Mouse (Mus musculus) stomach, postnatal 0 days (tissue): Measurements from ENCODE around the gene Nlk. TPM values are rescaled to one million over a fixed set of nuclear protein-coding genes. Genes with fewer than 3 reads are reported as not detected.

ENCODE experiments used
- ATAC-seq: fragments of 200-750 bp; cut with Nextera tagmentation; 2 replicates; pipeline ENCODE4 v1.8.0; 2017; ENCODE audit not compliant: low FRiP score, low TSS enrichment
- DNase-seq: peaks from one replicate; pipeline ENCODE4 v3.0.0-alpha.2; 2016; ENCODE audit warnings: low spot score
- H3K27ac ChIP-seq: fragments of 300-500 bp; sonication (generic); replicated peaks from 2 replicates; pipeline ENCODE4 v1.5.1; 2014; ENCODE audit warnings: mild to moderate bottlenecking, control low read depth
- H3K27me3 ChIP-seq: fragments of 300-500 bp; sonication (generic); 2 replicates; pipeline ENCODE4 v1.6.1; 2014; ENCODE audit warnings: low read length; ENCODE audit not compliant: control insufficient read depth, insufficient read depth
- H3K36me3 ChIP-seq: fragments of 300-500 bp; sonication (generic); 2 replicates; pipeline ENCODE4 v1.6.1; 2014; ENCODE audit warnings: low read length, mixed read lengths; ENCODE audit not compliant: control insufficient read depth, insufficient read depth
- H3K4me1 ChIP-seq: fragments of 300-500 bp; sonication (generic); replicated peaks from 2 replicates; pipeline ENCODE4 v1.6.1; 2014; ENCODE audit warnings: antibody characterized with exemption; ENCODE audit not compliant: control insufficient read depth, insufficient read depth
- H3K4me2 ChIP-seq: fragments of 300-500 bp; sonication (generic); replicated peaks from 2 replicates; pipeline ENCODE4 v1.6.1; 2014; ENCODE audit warnings: low read depth, mild to moderate bottlenecking, control low read depth, moderate library complexity
- H3K4me3 ChIP-seq: fragments of 300-500 bp; sonication (generic); 2 replicates; pipeline ENCODE4 v1.5.1; 2014; ENCODE audit warnings: low read depth, low read length, control low read depth
- H3K9ac ChIP-seq: fragments of 300-500 bp; sonication (generic); 2 replicates; pipeline ENCODE4 v1.6.1; 2014; ENCODE audit warnings: mild to moderate bottlenecking, low read length, control low read depth, mixed read lengths
- H3K9me3 ChIP-seq: fragments of 300-500 bp; sonication (generic); 2 replicates; pipeline ENCODE4 v1.6.1; 2016; ENCODE audit warnings: low read length; ENCODE audit not compliant: control insufficient read depth
- CTCF ChIP-seq: IDR thresholded peaks from 2 replicates; pipeline ENCODE4 v1.5.1; 2016; ENCODE audit warnings: antibody characterized with exemption, low read depth, mild to moderate bottlenecking, moderate library complexity
- EP300 ChIP-seq: optimal IDR thresholded peaks from 2 replicates; pipeline ENCODE3; 2016; ENCODE audit warnings: antibody characterized with exemption
- WGBS: fragments of 180-500 bp; shearing (Covaris S2); extraction: QIAGEN DNeasy Blood & Tissue Kit; methylation state at CpG from one replicate; pipeline ENCODE4 v1.1.7; 2014; 5-methylcytosine and 5-hydroxymethylcytosine counted together
- polyA plus RNA-seq: library from polyadenylated mRNA; unstranded; fragments of >200 nt; fragmentation: Nextera tagmentation; extraction: Ambion mirVana; gene quantifications from 2 replicates; pipeline ENCODE4 v1.2.1, GENCODE M21; 2015

The Nlk gene
- polyA plus RNA-seq, 1 experiment from 2014 or later, result 9.9 TPM

DNA sequence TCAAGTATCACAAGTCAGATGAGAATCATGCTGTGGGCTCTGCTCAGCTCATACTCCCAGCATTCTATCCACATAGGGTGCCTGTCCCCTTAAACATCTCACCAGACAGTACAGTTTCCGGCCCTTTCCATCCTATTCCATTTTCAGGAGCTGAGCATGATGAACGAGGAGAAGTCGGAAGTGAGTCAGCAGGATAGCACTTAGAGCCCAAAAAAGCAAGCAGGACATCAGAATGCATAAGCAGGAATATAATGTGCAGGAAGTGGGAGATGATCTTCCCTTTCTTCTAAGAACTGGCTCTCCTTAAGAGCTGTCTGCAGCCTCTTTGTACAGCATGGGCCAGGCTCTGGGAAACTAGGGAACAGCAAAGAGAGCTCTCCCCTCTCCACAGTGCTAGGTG is 5.1 kb upstream of the Nlk start:
- Histone ChIP-seq H3K36me3 (no peaks in the 10 kb centered on the region), H3K4me1 (no peaks in the 10 kb centered on the region), H3K9ac (no peak overlapping the region), H3K27me3 (no peaks in the 10 kb centered on the region), H3K4me2 (no peak overlapping the region), H3K9me3 (no peaks in the 10 kb centered on the region), H3K4me3 (no peak overlapping the region), H3K27ac (no peak overlapping the region)
- no peak for TF ChIP-seq EP300
- TF ChIP-seq CTCF, result no peak
- DNase-seq (no peak), ATAC-seq (no peak)
- 57% methylated on average over 3 of the region's 3 CpGs for WGBS

- Histone ChIP-seq H3K27ac (no peak overlapping the region), H3K4me2 (peak overlapping the region; percentile 37), H3K27me3 (no peaks in the 10 kb centered on the region), H3K4me1 (0 out of 2 replicates have a peak, but pooled peaks cover 3% of the 10 kb centered on the region), H3K9me3 (no peaks in the 10 kb centered on the region), H3K36me3 (no peaks in the 10 kb centered on the region), H3K4me3 (peak overlapping the region; percentile 88), H3K9ac (no peak overlapping the region)
- DNase-seq (peak; percentile 89), ATAC-seq (peak; percentile 90)
- no peak for TF ChIP-seq CTCF
- no peak for TF ChIP-seq EP300
- under 1% methylated on average over 12 of the region's 12 CpGs for WGBS
These were observed 589 bp upstream of the Nlk start for GRCm38 (mm10) chr11:78697753-78698171.

DNA sequence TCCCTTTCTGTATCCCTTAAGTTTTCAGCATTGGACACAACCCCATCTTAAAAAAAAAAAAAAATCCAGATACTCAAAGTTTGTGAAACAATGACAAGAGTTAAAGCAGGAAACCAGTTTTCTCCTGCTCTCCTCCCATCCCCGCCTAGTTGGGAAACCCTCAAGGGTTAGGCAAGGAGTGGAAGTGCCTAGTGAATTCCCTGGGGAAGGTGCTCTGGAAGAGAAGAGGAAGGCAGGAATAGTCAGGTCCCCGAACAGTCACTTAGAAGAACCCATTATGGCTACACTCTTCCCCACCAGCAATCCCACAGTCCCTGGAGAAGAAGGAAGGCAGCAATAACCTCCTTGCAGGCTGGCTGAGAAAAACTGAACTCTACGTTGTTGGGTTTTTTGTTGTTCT is 2.9 kb downstream of the Nlk start:
- no peak for ATAC-seq
- TF ChIP-seq CTCF (no peak), EP300 (no peak)
- H3K27me3 ChIP-seq, result no peaks in the 10 kb centered on the region
- no peaks in the 10 kb centered on the region for H3K36me3 ChIP-seq
- no peak overlapping the region for H3K4me2 ChIP-seq
- H3K27ac ChIP-seq, result no peak overlapping the region
- DNase-seq, result no peak
- no peak overlapping the region for H3K9ac ChIP-seq
- 61% methylated on average over 3 of the region's 3 CpGs for WGBS
- H3K4me3 ChIP-seq, result no peak overlapping the region
- 0 out of 2 replicates have a peak, but pooled peaks cover 3% of the 10 kb centered on the region for H3K4me1 ChIP-seq
- no peaks in the 10 kb centered on the region for H3K9me3 ChIP-seq

- no peak for DNase-seq
- Histone ChIP-seq H3K9ac (no peak overlapping the region), H3K27ac (no peak overlapping the region), H3K4me2 (no peak overlapping the region), H3K4me1 (0 out of 2 replicates have a peak, but pooled peaks cover 3% of the 10 kb centered on the region), H3K9me3 (no peaks in the 10 kb centered on the region), H3K36me3 (no peaks in the 10 kb centered on the region), H3K27me3 (no peaks in the 10 kb centered on the region), H3K4me3 (no peak overlapping the region)
- WGBS, result 91% methylated on average over 8 of the region's 8 CpGs
- ATAC-seq, result no peak
- TF ChIP-seq CTCF (no peak), EP300 (no peak)
These were observed 3.9 kb downstream of the Nlk start for GRCm38 (mm10) chr11:78693307-78693706.

DNA sequence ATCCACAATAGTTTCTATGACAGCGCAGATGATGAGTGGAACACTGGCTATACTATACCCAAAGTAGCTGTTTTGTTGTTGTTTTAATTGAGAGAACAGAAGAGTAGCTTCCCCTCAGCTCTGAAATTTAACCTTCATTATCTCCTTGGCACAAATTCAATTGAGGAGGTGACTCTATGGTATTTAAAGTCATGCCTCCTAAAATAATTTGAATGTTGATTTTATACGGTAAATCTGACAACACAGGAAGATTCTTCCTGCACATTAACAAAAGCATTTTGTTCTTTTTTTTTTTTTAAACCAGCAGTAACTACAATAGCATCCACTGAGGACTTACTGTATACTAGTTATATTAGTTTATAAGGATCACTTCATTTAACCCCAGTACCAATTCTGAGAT is 6.0 kb downstream of the Nlk start:
- ATAC-seq, result no peak
- H3K4me3 ChIP-seq, result no peak overlapping the region
- no peak overlapping the region for H3K4me2 ChIP-seq
- no peak overlapping the region for H3K27ac ChIP-seq
- no peaks in the 10 kb centered on the region for H3K36me3 ChIP-seq
- H3K27me3 ChIP-seq, result no peaks in the 10 kb centered on the region
- 68% methylated on average over 2 of the region's 2 CpGs for WGBS
- 0 out of 2 replicates have a peak, but pooled peaks cover 3% of the 10 kb centered on the region for H3K4me1 ChIP-seq
- no peaks in the 10 kb centered on the region for H3K9me3 ChIP-seq
- DNase-seq, result no peak
- H3K9ac ChIP-seq, result no peak overlapping the region
- no peak for TF ChIP-seq EP300
- TF ChIP-seq CTCF, result no peak

GRCm38 (mm10) chr11:78690547-78690946 is 6.6 kb downstream of the Nlk start:
- H3K27ac ChIP-seq, result no peak overlapping the region
- DNase-seq (no peak), ATAC-seq (no peak)
- 0 out of 2 replicates have a peak, but pooled peaks cover 3% of the 10 kb centered on the region for H3K4me1 ChIP-seq
- no peaks in the 10 kb centered on the region for H3K36me3 ChIP-seq
- H3K9me3 ChIP-seq, result no peaks in the 10 kb centered on the region
- TF ChIP-seq EP300 (no peak), CTCF (no peak)
- no peaks in the 10 kb centered on the region for H3K27me3 ChIP-seq
- 78% methylated on average over 3 of the region's 3 CpGs for WGBS
- H3K9ac ChIP-seq, result no peak overlapping the region
- no peak overlapping the region for H3K4me3 ChIP-seq
- H3K4me2 ChIP-seq, result no peak overlapping the region
